Mouse (Mus musculus) activated CD4-positive, CD25-positive, alpha-beta regulatory T cell, adult 9 weeks (primary cell): Measurements from ENCODE around the gene Rfc2. TPM values are rescaled to one million over a fixed set of nuclear protein-coding genes. Genes with fewer than 3 reads are reported as not detected.

Experiments used
- polyA plus RNA-seq: library from polyadenylated mRNA; unstranded; fragments of 100-300 nt; shearing (Covaris generic); gene quantifications from one replicate; pipeline ENCODE4 v1.2.1, GENCODE M21; 2017

Gene Rfc2
- 184 TPM for polyA plus RNA-seq

DNA sequence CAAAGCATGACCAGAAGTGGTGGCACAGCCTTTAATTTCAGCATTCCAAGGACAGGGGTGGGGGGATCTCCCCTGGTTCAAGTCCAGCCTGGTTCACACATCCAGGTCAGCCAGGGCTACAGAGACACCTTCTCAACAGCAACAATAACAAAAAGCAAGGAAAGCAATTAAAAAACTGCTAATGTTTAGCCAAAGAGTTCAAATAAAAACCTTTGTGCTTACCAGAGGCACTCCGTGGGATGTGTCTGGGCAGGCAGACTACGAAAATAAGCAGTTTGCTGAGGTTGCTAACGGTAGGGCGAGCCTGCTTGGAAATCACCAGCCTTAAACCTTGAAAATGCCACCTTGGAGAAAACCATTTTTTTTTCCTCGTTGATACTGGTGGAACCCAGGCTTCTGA lies at the start of gene Rfc2:
Rfc2 (plus strand) TSS at position 221 of the 400 bp plus-strand sequence.

DNA sequence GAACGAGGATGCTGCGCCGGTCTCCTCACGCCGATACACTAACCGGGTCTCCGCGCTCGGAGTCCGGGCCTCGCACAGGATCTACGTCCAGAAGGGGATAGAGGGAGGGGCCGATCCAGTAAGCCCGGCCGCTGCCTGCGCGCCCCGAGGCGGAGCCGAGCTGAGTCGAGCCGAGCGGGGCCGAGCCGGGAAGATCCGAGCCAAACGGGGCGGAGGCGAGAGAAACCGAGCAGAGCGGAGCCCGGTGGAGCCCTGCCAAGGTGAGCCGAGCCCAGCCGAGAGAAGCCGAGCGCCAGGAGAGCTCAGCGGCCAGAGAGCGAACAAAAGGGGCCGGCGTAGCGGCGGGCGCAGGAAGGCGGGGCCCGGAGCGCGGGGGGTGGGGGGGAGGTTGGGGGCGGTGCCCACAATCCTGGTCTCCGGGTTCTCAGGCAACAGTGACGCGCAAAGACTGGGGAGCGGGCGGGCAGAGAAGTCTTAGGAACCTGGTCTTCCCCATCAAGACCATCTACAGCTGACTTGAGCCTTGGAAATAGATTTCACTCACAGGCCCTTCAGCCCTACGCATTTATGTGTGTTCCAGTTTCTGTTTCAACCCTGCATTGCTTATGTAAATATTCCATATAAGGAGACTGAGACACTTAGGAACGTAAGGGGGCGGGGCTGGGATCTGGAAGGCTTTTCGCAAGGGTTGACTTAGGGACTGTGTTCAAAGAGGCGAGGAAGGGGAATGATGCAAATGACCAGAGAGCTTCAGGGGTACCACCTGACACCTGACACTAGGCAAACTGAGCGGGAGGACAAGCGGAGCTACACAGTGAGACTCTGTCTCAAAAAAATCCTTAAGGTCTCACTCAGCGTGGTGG lies 28.8 kb upstream of the Rfc2 start, which contains the start of gene Clip2:
Clip2 (minus strand) TSS at position 325 of the 863 bp plus-strand sequence.

DNA sequence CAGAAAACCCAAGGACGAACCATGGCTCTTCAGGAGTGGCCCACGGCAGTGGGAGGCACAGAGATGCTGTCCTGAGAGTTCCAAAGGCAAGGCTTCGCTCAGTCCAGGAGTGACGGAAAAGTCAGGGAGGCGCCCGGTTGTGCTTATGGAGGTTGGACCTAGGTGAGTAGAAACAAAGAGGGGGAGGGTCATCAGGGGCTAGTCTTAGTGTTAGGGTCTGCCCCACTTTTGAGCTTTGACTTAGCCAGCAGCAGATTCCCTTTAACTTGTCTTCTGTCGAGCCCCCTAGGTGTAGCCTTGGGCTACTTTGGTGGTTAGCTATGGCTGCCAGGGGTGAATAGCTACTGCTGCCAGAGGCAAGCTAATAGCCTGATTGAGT lies 21.1 kb upstream of the Rfc2 start, which contains the start of gene Syna:
Syna (minus strand) TSS at position 101 of the 379 bp plus-strand sequence.

DNA sequence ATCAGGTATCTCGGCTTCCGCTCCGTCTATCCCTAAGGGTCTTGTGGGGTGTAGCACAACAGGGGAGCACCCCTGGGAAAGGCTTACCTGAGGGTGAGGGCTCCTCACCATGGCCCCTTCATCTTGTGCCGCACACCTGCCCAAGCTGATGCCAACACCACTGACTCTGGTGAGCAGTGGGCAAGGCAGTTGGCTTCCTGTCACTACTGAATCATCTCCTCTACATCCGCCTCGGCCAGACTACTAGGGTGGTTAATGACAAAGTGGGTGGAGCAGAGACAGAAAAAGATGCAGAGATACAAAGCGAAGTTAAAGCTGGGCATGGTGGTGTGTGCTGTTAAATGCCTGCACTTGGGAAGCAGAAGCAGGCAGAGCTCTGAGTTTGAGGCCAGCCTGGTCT lies 33.6 kb downstream of the Rfc2 start, which contains the start of gene Lat2:
Lat2 (minus strand) TSS at position 224 of the 400 bp plus-strand sequence.

DNA sequence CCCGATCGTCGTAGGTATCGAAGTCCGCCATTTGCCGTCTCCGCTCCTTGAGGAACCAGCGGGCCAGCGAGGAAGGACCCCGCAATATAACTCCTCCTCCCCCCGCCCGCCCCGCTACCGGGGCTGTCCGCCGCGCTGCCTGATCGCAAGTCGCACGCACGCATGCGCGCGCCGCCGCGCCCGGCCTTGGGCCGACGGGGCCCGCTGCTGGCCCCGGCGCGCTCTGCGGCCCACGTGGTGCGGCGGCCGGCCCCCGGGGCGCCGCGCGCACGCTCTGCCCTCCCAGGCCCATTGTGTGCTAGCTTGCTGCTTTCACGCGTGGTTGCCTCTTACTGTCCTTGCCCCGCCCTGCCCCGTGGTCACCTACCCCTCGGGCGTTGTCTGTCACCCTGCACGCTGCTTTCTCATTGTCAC lies 58.1 kb downstream of the Rfc2 start, which contains the start of gene Eif4h:
Eif4h (minus strand) TSS at position 222 of the 414 bp plus-strand sequence.

Other genes starting within 250 kb of the Rfc2 start
- gene Gtf2ird1, start 124.7 kb upstream of the Rfc2 start, polyA plus RNA-seq: 9.2 TPM
- 2.2 TPM for gene Clip2, start 28.9 kb upstream of the Rfc2 start, polyA plus RNA-seq
- not detected for gene Syna, start 21.2 kb upstream of the Rfc2 start, polyA plus RNA-seq
- 2.8 TPM for gene Lat2, start 33.7 kb downstream of the Rfc2 start, polyA plus RNA-seq
- gene Eif4h, start 58.1 kb downstream of the Rfc2 start, polyA plus RNA-seq: 306 TPM
- 10.7 TPM for gene Limk1, start 107.2 kb downstream of the Rfc2 start, polyA plus RNA-seq
- not detected for gene Eln, start 166.0 kb downstream of the Rfc2 start, polyA plus RNA-seq